Mouse (Mus musculus) kidney, postnatal 4 days (tissue): ENCODE results near the gene Shisa6.

Experiments used
- DNase-seq, 2 experiments: peaks; one replicate each; pipeline ENCODE4 v3.0.0; 2021; ENCODE audit warnings: mixed read lengths in 2 of 2

Shisa6 gene

GRCm38 (mm10) chr11:66525371-66526045 lies at the start of gene Shisa6:
Shisa6 (minus strand) TSS chr11:66525964.
- DNase-seq, result peak in 1 of 2 experiments; percentile 43

GRCm38 (mm10) chr11:66573888-66574287 lies 48.1 kb upstream of the Shisa6 start:
- DNase-seq, result no peak

- no peak for DNase-seq
Observed at GRCm38 (mm10) chr11:66569045-66569444, 43.3 kb upstream of the Shisa6 start.

- no peak for DNase-seq
Observed at GRCm38 (mm10) chr11:66568386-66568791, 42.6 kb upstream of the Shisa6 start.

- DNase-seq, result no peak
Observed at GRCm38 (mm10) chr11:66567382-66567781, 41.6 kb upstream of the Shisa6 start.

- DNase-seq, result no peak
Observed at GRCm38 (mm10) chr11:66562274-66562673, 36.5 kb upstream of the Shisa6 start.

GRCm38 (mm10) chr11:66537820-66538219 lies 12.1 kb upstream of the Shisa6 start:
- DNase-seq, result no peak

- DNase-seq, result no peak
Observed at GRCm38 (mm10) chr11:66535866-66536265, 10.1 kb upstream of the Shisa6 start.

GRCm38 (mm10) chr11:66535156-66535555 lies 9.4 kb upstream of the Shisa6 start:
- DNase-seq, result no peak

- DNase-seq, result no peak
Observed at GRCm38 (mm10) chr11:66534291-66534690, 8.5 kb upstream of the Shisa6 start.

- no peak for DNase-seq
Observed at GRCm38 (mm10) chr11:66528146-66528545, 2.4 kb upstream of the Shisa6 start.

GRCm38 (mm10) chr11:66527343-66527742 lies 1.6 kb upstream of the Shisa6 start:
- DNase-seq, result peak; percentile 16 to 30

GRCm38 (mm10) chr11:66526981-66527320 lies 1.2 kb upstream of the Shisa6 start:
- no peak for DNase-seq

- DNase-seq, result peak; percentile 38 to 50
Observed at GRCm38 (mm10) chr11:66526046-66526980, 549 bp upstream of the Shisa6 start.

- DNase-seq, result no peak
Observed at GRCm38 (mm10) chr11:66524251-66524650, 1.5 kb downstream of the Shisa6 start.

- DNase-seq, result no peak
Observed at GRCm38 (mm10) chr11:66522376-66522775, 3.4 kb downstream of the Shisa6 start.

GRCm38 (mm10) chr11:66519386-66519785 lies 6.4 kb downstream of the Shisa6 start:
- DNase-seq, result peak; percentile 42 to 62

- peak; percentile 5 to 20 for DNase-seq
Observed at GRCm38 (mm10) chr11:66514346-66514745, 11.4 kb downstream of the Shisa6 start.

- no peak for DNase-seq
Observed at GRCm38 (mm10) chr11:66500951-66501350, 24.8 kb downstream of the Shisa6 start.

GRCm38 (mm10) chr11:66498857-66499445 lies 26.8 kb downstream of the Shisa6 start:
- no peak for DNase-seq

GRCm38 (mm10) chr11:66496235-66496634 lies 29.5 kb downstream of the Shisa6 start:
- no peak for DNase-seq

- DNase-seq, result no peak
Observed at GRCm38 (mm10) chr11:66494391-66494790, 31.4 kb downstream of the Shisa6 start.

- no peak for DNase-seq
Observed at GRCm38 (mm10) chr11:66487765-66488164, 38.0 kb downstream of the Shisa6 start.

- peak in 1 of 2 experiments; percentile 2 for DNase-seq
Observed at GRCm38 (mm10) chr11:66482501-66482900, 43.3 kb downstream of the Shisa6 start.
